Mouse (Mus musculus) lung, embryonic 16.5 days (tissue): Measurements from ENCODE around the gene Igfbp4. TPM values are rescaled to one million over a fixed set of nuclear protein-coding genes. Genes with fewer than 3 reads are reported as not detected.

ENCODE experiments used
- ATAC-seq: fragments of 200-750 bp; cut with Nextera tagmentation; 2 replicates; pipeline ENCODE4 v1.8.0; 2017; ENCODE audit warnings: low read depth, mild to moderate bottlenecking, moderate library complexity
- H3K27ac ChIP-seq: fragments of 300-500 bp; sonication (generic); 2 replicates; pipeline ENCODE4 v1.5.1; 2014; ENCODE audit warnings: mild to moderate bottlenecking, control low read depth, low read length
- H3K27me3 ChIP-seq: fragments of 300-500 bp; sonication (generic); 2 replicates; pipeline ENCODE4 v1.6.1; 2014; ENCODE audit warnings: low read depth, low read length, mixed read lengths; ENCODE audit not compliant: control insufficient read depth, insufficient read depth
- H3K36me3 ChIP-seq: fragments of 300-500 bp; sonication (generic); 2 replicates; pipeline ENCODE4 v1.6.1; 2014; ENCODE audit warnings: low read length; ENCODE audit not compliant: control insufficient read depth, insufficient read depth
- H3K4me1 ChIP-seq: fragments of 300-500 bp; sonication (generic); replicated peaks from 2 replicates; pipeline ENCODE4 v1.6.1; 2014; ENCODE audit warnings: low read length, mixed read lengths; ENCODE audit not compliant: control insufficient read depth, insufficient read depth
- H3K4me2 ChIP-seq: fragments of 300-500 bp; sonication (generic); 2 replicates; pipeline ENCODE4 v1.6.1; 2014; ENCODE audit warnings: low read depth, low read length, control low read depth
- H3K4me3 ChIP-seq: fragments of 300-500 bp; sonication (generic); 2 replicates; pipeline ENCODE4 v1.5.1; 2014; ENCODE audit warnings: mild to moderate bottlenecking, low read length, control low read depth
- H3K9ac ChIP-seq: fragments of 300-500 bp; sonication (generic); 2 replicates; pipeline ENCODE4 v1.6.1; 2014; ENCODE audit warnings: low read length, control low read depth
- H3K9me3 ChIP-seq: fragments of 300-500 bp; sonication (generic); 2 replicates; pipeline ENCODE4 v1.6.1; 2016; ENCODE audit warnings: low read length; ENCODE audit not compliant: control insufficient read depth
- WGBS: fragments of 180-500 bp; shearing (Covaris S2); extraction: QIAGEN DNeasy Blood & Tissue Kit; methylation state at CpG from one replicate; pipeline ENCODE4 v1.1.7; 2014; 5-methylcytosine and 5-hydroxymethylcytosine counted together
- polyA plus RNA-seq: library from polyadenylated mRNA; unstranded; fragments of >200 nt; fragmentation: Nextera tagmentation; extraction: Ambion mirVana; gene quantifications from 2 replicates; pipeline ENCODE4 v1.2.1, GENCODE M21; 2015

The Igfbp4 gene
- polyA plus RNA-seq, 1 experiment from 2014 or later = 498 TPM

GRCm38 (mm10) chr11:99068455-99068854, 27.4 kb downstream of the Igfbp4 start:
- H3K36me3 ChIP-seq = no peaks in the 10 kb centered on the region
- WGBS = 79% methylated on average over 5 of the region's 5 CpGs
- no peak overlapping the region for H3K9ac ChIP-seq
- H3K4me3 ChIP-seq = no peak overlapping the region
- H3K4me2 ChIP-seq = no peak overlapping the region
- H3K9me3 ChIP-seq = no peaks in the 10 kb centered on the region
- no peak overlapping the region for H3K27ac ChIP-seq
- ATAC-seq = no peak
- H3K4me1 ChIP-seq = peaks cover 3% of the 10 kb centered on the region; the same call in 1 of the 2 replicates
- no peaks in the 10 kb centered on the region for H3K27me3 ChIP-seq

GRCm38 (mm10) chr11:99071866-99072265, 30.8 kb downstream of the Igfbp4 start:
- H3K4me2 ChIP-seq = no peak overlapping the region
- H3K36me3 ChIP-seq = no peaks in the 10 kb centered on the region
- no peak overlapping the region for H3K9ac ChIP-seq
- H3K27me3 ChIP-seq = no peaks in the 10 kb centered on the region
- H3K27ac ChIP-seq = no peak overlapping the region
- H3K9me3 ChIP-seq = no peaks in the 10 kb centered on the region
- H3K4me3 ChIP-seq = no peak overlapping the region
- no peaks in the 10 kb centered on the region for H3K4me1 ChIP-seq
- no peak for ATAC-seq
- 18% methylated on average over 6 of the region's 6 CpGs for WGBS

GRCm38 (mm10) chr11:99073781-99074180, 32.7 kb downstream of the Igfbp4 start:
- Histone ChIP-seq H3K4me2 (no peak overlapping the region), H3K4me1 (no peaks in the 10 kb centered on the region), H3K36me3 (no peaks in the 10 kb centered on the region), H3K9ac (no peak overlapping the region), H3K4me3 (no peak overlapping the region), H3K9me3 (no peaks in the 10 kb centered on the region), H3K27me3 (no peaks in the 10 kb centered on the region), H3K27ac (no peak overlapping the region)
- 57% methylated on average over 5 of the region's 5 CpGs for WGBS
- no peak for ATAC-seq

GRCm38 (mm10) chr11:99076744-99077319, 35.8 kb downstream of the Igfbp4 start:
- Histone ChIP-seq H3K9ac (no peak overlapping the region), H3K27ac (no peak overlapping the region), H3K4me1 (peaks cover 4% of the 10 kb centered on the region; the same call in 1 of the 2 replicates), H3K9me3 (no peaks in the 10 kb centered on the region), H3K4me3 (no peak overlapping the region), H3K4me2 (no peak overlapping the region), H3K36me3 (no peaks in the 10 kb centered on the region), H3K27me3 (no peaks in the 10 kb centered on the region)
- 45% methylated on average over 5 of the region's 5 CpGs for WGBS
- no peak for ATAC-seq

- Histone ChIP-seq H3K27me3 (no peaks in the 10 kb centered on the region), H3K9me3 (no peaks in the 10 kb centered on the region), H3K4me3 (no peak overlapping the region), H3K4me1 (peaks cover 4% of the 10 kb centered on the region; the same call in 1 of the 2 replicates), H3K9ac (no peak overlapping the region), H3K27ac (no peak overlapping the region), H3K36me3 (no peaks in the 10 kb centered on the region), H3K4me2 (no peak overlapping the region)
- ATAC-seq = no peak
- 60% methylated on average over 8 of the region's 8 CpGs for WGBS
These were observed 36.8 kb downstream of the Igfbp4 start for GRCm38 (mm10) chr11:99077869-99078268.

GRCm38 (mm10) chr11:99080902-99081543, 40.0 kb downstream of the Igfbp4 start:
- no peak overlapping the region for H3K4me2 ChIP-seq
- H3K4me3 ChIP-seq = no peak overlapping the region
- ATAC-seq = no peak
- H3K9ac ChIP-seq = no peak overlapping the region
- H3K27me3 ChIP-seq = no peaks in the 10 kb centered on the region
- WGBS = 65% methylated on average over 9 of the region's 9 CpGs
- no peaks in the 10 kb centered on the region for H3K36me3 ChIP-seq
- no peak overlapping the region for H3K27ac ChIP-seq
- no peaks in the 10 kb centered on the region for H3K9me3 ChIP-seq
- peaks cover 4% of the 10 kb centered on the region; the same call in 1 of the 2 replicates for H3K4me1 ChIP-seq

- no peak overlapping the region for H3K9ac ChIP-seq
- H3K9me3 ChIP-seq = no peaks in the 10 kb centered on the region
- no peak overlapping the region for H3K4me3 ChIP-seq
- H3K27me3 ChIP-seq = no peaks in the 10 kb centered on the region
- ATAC-seq = no peak
- WGBS = 73% methylated on average over 3 of the region's 3 CpGs
- H3K4me2 ChIP-seq = no peak overlapping the region
- H3K4me1 ChIP-seq = peaks cover 4% of the 10 kb centered on the region; the same call in 1 of the 2 replicates
- no peaks in the 10 kb centered on the region for H3K36me3 ChIP-seq
- H3K27ac ChIP-seq = no peak overlapping the region
These were observed 40.5 kb downstream of the Igfbp4 start for GRCm38 (mm10) chr11:99081566-99081965.

GRCm38 (mm10) chr11:99082098-99082497, 41.1 kb downstream of the Igfbp4 start:
- H3K27ac ChIP-seq = no peak overlapping the region
- H3K4me1 ChIP-seq = peaks cover 4% of the 10 kb centered on the region; the same call in 1 of the 2 replicates
- 63% methylated on average over 8 of the region's 8 CpGs for WGBS
- H3K27me3 ChIP-seq = no peaks in the 10 kb centered on the region
- H3K4me2 ChIP-seq = no peak overlapping the region
- H3K4me3 ChIP-seq = no peak overlapping the region
- H3K9ac ChIP-seq = no peak overlapping the region
- H3K9me3 ChIP-seq = no peaks in the 10 kb centered on the region
- no peaks in the 10 kb centered on the region for H3K36me3 ChIP-seq
- ATAC-seq = no peak

GRCm38 (mm10) chr11:99083516-99083915, 42.5 kb downstream of the Igfbp4 start:
- peaks cover 4% of the 10 kb centered on the region; the same call in 1 of the 2 replicates for H3K4me1 ChIP-seq
- no peak for ATAC-seq

More at GRCm38 (mm10) chr11:99083516-99083915, 42.5 kb downstream of the Igfbp4 start:
- H3K4me3 ChIP-seq = no peak overlapping the region
- no peaks in the 10 kb centered on the region for H3K27me3 ChIP-seq
- no peak overlapping the region for H3K27ac ChIP-seq
- WGBS = 89% methylated on average over 8 of the region's 8 CpGs
- H3K36me3 ChIP-seq = no peaks in the 10 kb centered on the region
- no peak overlapping the region for H3K9ac ChIP-seq
- H3K9me3 ChIP-seq = no peaks in the 10 kb centered on the region
- no peak overlapping the region for H3K4me2 ChIP-seq
